Mouse (Mus musculus): ENCODE measurements around the gene Tmem207. TPM values are rescaled to one million over a fixed set of nuclear protein-coding genes. Genes with fewer than 3 reads are reported as not detected.

The Tmem207 gene
- not detected in 2 replicates for polyA plus RNA-seq (2012; rRNA removed)

GRCm38 (mm10) chr16:26526669-26527068 is at the start of gene Tmem207:
TSS of gene Tmem207 (minus strand) at chr16:26526769.
- Histone ChIP-seq H3K27me3 (ENCODE audit: control insufficient read depth, insufficient read depth, low read length) (no peaks in the 10 kb centered on the region), H3K4me3 (ENCODE audit: control insufficient read depth, low read depth, low read length) (no peak within 1 kb of the TSS), H3K4me1 (ENCODE audit: control insufficient read depth, insufficient read depth, low read length) (no peaks in the 10 kb centered on the region), H3K36me3 (ENCODE audit: control insufficient read depth, insufficient read depth, low read length) (no peaks in the 10 kb centered on the region), H3K27ac (ENCODE audit: control insufficient read depth, insufficient read depth, low read depth, low read length) (no peak within 1 kb of the TSS)
- TF ChIP-seq CTCF (IDR thresholded peaks at IDR 0.05; ENCODE audit: control insufficient read depth, insufficient read depth, insufficient replicate concordance, low read depth, low read length) (no peak), POLR2A (IDR thresholded peaks at IDR 0.05; ENCODE audit: control insufficient read depth, low read depth, low read length) (no peak)

GRCm38 (mm10) chr16:26574173-26574572 is 47.6 kb upstream of the Tmem207 start:
- TF ChIP-seq CTCF (IDR thresholded peaks at IDR 0.05; ENCODE audit: control insufficient read depth, insufficient read depth, insufficient replicate concordance, low read depth, low read length) (no peak), POLR2A (IDR thresholded peaks at IDR 0.05; ENCODE audit: control insufficient read depth, low read depth, low read length) (no peak)
- H3K4me3 ChIP-seq (ENCODE audit: control insufficient read depth, low read depth, low read length) = no peak overlapping the region
- H3K27ac ChIP-seq (ENCODE audit: control insufficient read depth, insufficient read depth, low read depth, low read length) = no peak overlapping the region
- H3K36me3 ChIP-seq (ENCODE audit: control insufficient read depth, insufficient read depth, low read length) = no peaks in the 10 kb centered on the region
- H3K27me3 ChIP-seq (ENCODE audit: control insufficient read depth, insufficient read depth, low read length) = no peaks in the 10 kb centered on the region
- no peaks in the 10 kb centered on the region for H3K4me1 ChIP-seq (ENCODE audit: control insufficient read depth, insufficient read depth, low read length)

GRCm38 (mm10) chr16:26571836-26572235 is 45.3 kb upstream of the Tmem207 start:
- Histone ChIP-seq H3K4me1 (ENCODE audit: control insufficient read depth, insufficient read depth, low read length) (no peaks in the 10 kb centered on the region), H3K4me3 (ENCODE audit: control insufficient read depth, low read depth, low read length) (no peak overlapping the region), H3K27me3 (ENCODE audit: control insufficient read depth, insufficient read depth, low read length) (no peaks in the 10 kb centered on the region), H3K36me3 (ENCODE audit: control insufficient read depth, insufficient read depth, low read length) (no peaks in the 10 kb centered on the region), H3K27ac (ENCODE audit: control insufficient read depth, insufficient read depth, low read depth, low read length) (no peak overlapping the region)
- TF ChIP-seq POLR2A (IDR thresholded peaks at IDR 0.05; ENCODE audit: control insufficient read depth, low read depth, low read length) = no peak
- TF ChIP-seq CTCF (IDR thresholded peaks at IDR 0.05; ENCODE audit: control insufficient read depth, insufficient read depth, insufficient replicate concordance, low read depth, low read length) = no peak

- Histone ChIP-seq H3K4me1 (ENCODE audit: control insufficient read depth, insufficient read depth, low read length) (no peaks in the 10 kb centered on the region), H3K36me3 (ENCODE audit: control insufficient read depth, insufficient read depth, low read length) (no peaks in the 10 kb centered on the region), H3K27ac (ENCODE audit: control insufficient read depth, insufficient read depth, low read depth, low read length) (no peak overlapping the region), H3K27me3 (ENCODE audit: control insufficient read depth, insufficient read depth, low read length) (no peaks in the 10 kb centered on the region), H3K4me3 (ENCODE audit: control insufficient read depth, low read depth, low read length) (no peak overlapping the region)
- no peak for TF ChIP-seq POLR2A (IDR thresholded peaks at IDR 0.05; ENCODE audit: control insufficient read depth, low read depth, low read length)
- no peak for TF ChIP-seq CTCF (IDR thresholded peaks at IDR 0.05; ENCODE audit: control insufficient read depth, insufficient read depth, insufficient replicate concordance, low read depth, low read length)
These were observed 42.9 kb upstream of the Tmem207 start for GRCm38 (mm10) chr16:26569387-26569978.

- Histone ChIP-seq H3K4me1 (ENCODE audit: control insufficient read depth, insufficient read depth, low read length) (no peaks in the 10 kb centered on the region), H3K36me3 (ENCODE audit: control insufficient read depth, insufficient read depth, low read length) (no peaks in the 10 kb centered on the region), H3K27ac (ENCODE audit: control insufficient read depth, insufficient read depth, low read depth, low read length) (no peak overlapping the region), H3K27me3 (ENCODE audit: control insufficient read depth, insufficient read depth, low read length) (no peaks in the 10 kb centered on the region), H3K4me3 (ENCODE audit: control insufficient read depth, low read depth, low read length) (no peak overlapping the region)
- TF ChIP-seq CTCF (IDR thresholded peaks at IDR 0.05; ENCODE audit: control insufficient read depth, insufficient read depth, insufficient replicate concordance, low read depth, low read length) (no peak), POLR2A (IDR thresholded peaks at IDR 0.05; ENCODE audit: control insufficient read depth, low read depth, low read length) (no peak)
These were observed 36.2 kb upstream of the Tmem207 start for GRCm38 (mm10) chr16:26562771-26563170.

- Histone ChIP-seq H3K27me3 (ENCODE audit: control insufficient read depth, insufficient read depth, low read length) (no peaks in the 10 kb centered on the region), H3K36me3 (ENCODE audit: control insufficient read depth, insufficient read depth, low read length) (no peaks in the 10 kb centered on the region), H3K4me1 (ENCODE audit: control insufficient read depth, insufficient read depth, low read length) (no peaks in the 10 kb centered on the region), H3K4me3 (ENCODE audit: control insufficient read depth, low read depth, low read length) (no peak overlapping the region), H3K27ac (ENCODE audit: control insufficient read depth, insufficient read depth, low read depth, low read length) (no peak overlapping the region)
- TF ChIP-seq CTCF (IDR thresholded peaks at IDR 0.05; ENCODE audit: control insufficient read depth, insufficient read depth, insufficient replicate concordance, low read depth, low read length) (no peak), POLR2A (IDR thresholded peaks at IDR 0.05; ENCODE audit: control insufficient read depth, low read depth, low read length) (no peak)
These were observed 35.2 kb upstream of the Tmem207 start for GRCm38 (mm10) chr16:26561743-26562142.

GRCm38 (mm10) chr16:26558797-26559196 is 32.2 kb upstream of the Tmem207 start:
- Histone ChIP-seq H3K4me3 (ENCODE audit: control insufficient read depth, low read depth, low read length) (no peak overlapping the region), H3K27ac (ENCODE audit: control insufficient read depth, insufficient read depth, low read depth, low read length) (no peak overlapping the region), H3K27me3 (ENCODE audit: control insufficient read depth, insufficient read depth, low read length) (no peaks in the 10 kb centered on the region), H3K4me1 (ENCODE audit: control insufficient read depth, insufficient read depth, low read length) (no peaks in the 10 kb centered on the region), H3K36me3 (ENCODE audit: control insufficient read depth, insufficient read depth, low read length) (no peaks in the 10 kb centered on the region)
- TF ChIP-seq POLR2A (IDR thresholded peaks at IDR 0.05; ENCODE audit: control insufficient read depth, low read depth, low read length) = no peak
- no peak for TF ChIP-seq CTCF (IDR thresholded peaks at IDR 0.05; ENCODE audit: control insufficient read depth, insufficient read depth, insufficient replicate concordance, low read depth, low read length)

Data from testis, adult 2 months (tissue).